19 mouse cellular contexts compared by ENCODE assay signal in genomic region chr1:90969881-90970390, GRCm38 (mm10). TPM values are rescaled to one million over a fixed set of nuclear protein-coding genes. Genes with fewer than 3 reads are reported as not detected.
DNase-seq lines count a peak whose midpoint lies in the region; ATAC-seq and TF ChIP-seq lines count a peak whose summit lies in the region.
"Had no signal": no experiment of that assay in that cellular context is flagged by ENCODE, and none has a peak within 500 bp of the region (broad histone marks: within the 10 kb centered on the region; RNA-seq: fewer than 3 reads in every experiment).

No protein-coding gene starts in this region.

- DNase-seq in kidney, adult 11 months = peak; percentile 42
- no peak for DNase-seq in kidney, postnatal 10 days
- no peak for DNase-seq in lung, adult 2 months
- no peak for DNase-seq in ovary, adult 18-20 months (ENCODE audit: low spot score)
- DNase-seq in thymus, postnatal 14 days = no peak
- DNase-seq: adrenal gland, postnatal 14 days; B cell, adult 2 months; cerebellum, adult 9-10 months; embryo, embryonic 11 days had no signal

- peak; percentile 3; the same call in 1 of the 2 replicates for ATAC-seq in lung, embryonic 16.5 days (ENCODE audit: low read depth)
- ATAC-seq in kidney, embryonic 15.5 days (replicated peaks; ENCODE audit: low FRiP score) = no peak
- ATAC-seq in stomach, embryonic 16.5 days (ENCODE audit: insufficient read depth, low FRiP score) = no peak

- no peak overlapping the region for H3K9ac ChIP-seq in lung, embryonic 16.5 days (ENCODE audit: low read length)
- H3K9ac ChIP-seq in kidney, embryonic 15.5 days = no peak overlapping the region
- H3K9ac ChIP-seq in stomach, embryonic 16.5 days (ENCODE audit: low read length) = no peak overlapping the region
- H3K9ac ChIP-seq: hindbrain, embryonic 13.5 days had no signal

- no peak for TF ChIP-seq CTCF in lung, adult 2 months (IDR thresholded peaks at IDR 0.05; ENCODE audit: insufficient read depth, low read length)

- WGBS in lung, embryonic 16.5 days = 56% methylated on average over 10 of the region's 10 CpGs
- WGBS in lung, adult 2 months = 58% methylated on average over 10 of the region's 10 CpGs
- WGBS in kidney, embryonic 15.5 days = 71% methylated on average over 10 of the region's 10 CpGs
- WGBS in stomach, embryonic 16.5 days = 58% methylated on average over 10 of the region's 10 CpGs

- peak overlapping the region; percentile 38; the same call in 1 of the 2 replicates for H3K4me2 ChIP-seq in lung, embryonic 16.5 days (ENCODE audit: low read depth, low read length)
- H3K4me2 ChIP-seq in kidney, embryonic 15.5 days = peak overlapping the region; percentile 44; the same call in 1 of the 2 replicates
- peak overlapping the region; percentile 44 for H3K4me2 ChIP-seq in stomach, embryonic 16.5 days (ENCODE audit: low read depth, low read length)
- H3K4me2 ChIP-seq: hindbrain, embryonic 13.5 days had no signal

- peak overlapping the region; percentile 88 for H3K27ac ChIP-seq in lung, embryonic 16.5 days (ENCODE audit: low read length)
- H3K27ac ChIP-seq in kidney, embryonic 15.5 days = peak overlapping the region; percentile 80
- H3K27ac ChIP-seq in stomach, embryonic 16.5 days (ENCODE audit: low read length) = peak overlapping the region; percentile 80
- H3K27ac ChIP-seq: hindbrain, embryonic 13.5 days; layer of hippocampus, adult 2 months; midbrain, embryonic 10.5 days had no signal

- H3K4me3 ChIP-seq in lung, embryonic 16.5 days (ENCODE audit: low read length) = no peak overlapping the region
- no peak overlapping the region for H3K4me3 ChIP-seq in lung, adult 2 months (replicated peaks; ENCODE audit: extremely low read depth, low read depth, low read length)
- no peak overlapping the region for H3K4me3 ChIP-seq in kidney, embryonic 15.5 days (replicated peaks)
- H3K4me3 ChIP-seq in stomach, embryonic 16.5 days (replicated peaks; ENCODE audit: low read length) = no peak overlapping the region
- H3K4me3 ChIP-seq: hindbrain, embryonic 13.5 days; layer of hippocampus, adult 2 months; midbrain, embryonic 10.5 days had no signal

- no peaks in the 10 kb centered on the region for H3K27me3 ChIP-seq in lung, embryonic 16.5 days (ENCODE audit: control insufficient read depth, insufficient read depth, low read depth, low read length)
- H3K27me3 ChIP-seq in kidney, embryonic 15.5 days = peaks cover 14% of the 10 kb centered on the region
- no peaks in the 10 kb centered on the region for H3K27me3 ChIP-seq in stomach, embryonic 16.5 days (ENCODE audit: control insufficient read depth, insufficient read depth, low read length)

- no peaks in the 10 kb centered on the region for H3K36me3 ChIP-seq in lung, embryonic 16.5 days (ENCODE audit: control insufficient read depth, insufficient read depth, low read length)
- no peaks in the 10 kb centered on the region for H3K36me3 ChIP-seq in kidney, embryonic 15.5 days
- H3K36me3 ChIP-seq in stomach, embryonic 16.5 days (ENCODE audit: control insufficient read depth, insufficient read depth, low read length) = no peaks in the 10 kb centered on the region
- H3K36me3 ChIP-seq: G1E; hindbrain, embryonic 13.5 days; midbrain, embryonic 10.5 days had no signal

- no peak for TF ChIP-seq POLR2A in lung, adult 2 months (IDR thresholded peaks at IDR 0.05; ENCODE audit: borderline replicate concordance, extremely low read depth, low read depth, low read length)

- no peaks in the 10 kb centered on the region for H3K9me3 ChIP-seq in lung, embryonic 16.5 days (ENCODE audit: control insufficient read depth, low read length)
- H3K9me3 ChIP-seq in kidney, embryonic 15.5 days (replicated peaks) = no peaks in the 10 kb centered on the region
- no peaks in the 10 kb centered on the region for H3K9me3 ChIP-seq in stomach, embryonic 16.5 days (replicated peaks; ENCODE audit: control insufficient read depth, low read length)
- H3K9me3 ChIP-seq: hindbrain, embryonic 13.5 days; midbrain, embryonic 10.5 days had no signal

- H3K4me1 ChIP-seq in lung, embryonic 16.5 days (replicated peaks; ENCODE audit: control insufficient read depth, insufficient read depth, low read length) = peaks cover 26% of the 10 kb centered on the region
- peaks cover 7% of the 10 kb centered on the region; the same call in 1 of the 2 replicates for H3K4me1 ChIP-seq in lung, adult 2 months (ENCODE audit: control insufficient read depth, insufficient read depth, low read length)
- peaks cover 42% of the 10 kb centered on the region for H3K4me1 ChIP-seq in kidney, embryonic 15.5 days
- peaks cover 25% of the 10 kb centered on the region for H3K4me1 ChIP-seq in stomach, embryonic 16.5 days (ENCODE audit: control insufficient read depth, insufficient read depth, low read length)

RNA-seq across cellular contexts. Expression of gene Rab17, which starts 0.5 kb away (rescaled TPM):
- 3.1 and 3.8 TPM in 2 replicates for polyA plus RNA-seq in lung, embryonic 16.5 days (2015; fragmentation: Nextera tagmentation; extraction: Ambion mirVana)
- 1.2 and 1.7 TPM in 2 replicates for polyA plus RNA-seq in lung, adult 2 months (2012; rRNA removed)
- polyA plus RNA-seq in kidney, embryonic 15.5 days (2015; fragmentation: Nextera tagmentation; extraction: Ambion mirVana) = 8.3 and 9.6 TPM in 2 replicates
- polyA plus RNA-seq in stomach, embryonic 16.5 days (2015; fragmentation: Nextera tagmentation; extraction: Ambion mirVana) = 10.0 and 12.1 TPM in 2 replicates
- polyA plus RNA-seq: G1E; midbrain, embryonic 10.5 days had no signal

RNA-seq across cellular contexts. Expression of gene Prlh, which starts 17.0 kb away (rescaled TPM):
- not detected in 2 replicates for polyA plus RNA-seq in lung, embryonic 16.5 days (2015; fragmentation: Nextera tagmentation; extraction: Ambion mirVana)
- polyA plus RNA-seq in lung, adult 2 months (2012; rRNA removed) = not detected in 2 replicates
- polyA plus RNA-seq in kidney, embryonic 15.5 days (2015; fragmentation: Nextera tagmentation; extraction: Ambion mirVana) = not detected in 2 replicates
- not detected in 2 replicates for polyA plus RNA-seq in stomach, embryonic 16.5 days (2015; fragmentation: Nextera tagmentation; extraction: Ambion mirVana)
- polyA plus RNA-seq: frontal cortex, adult 2 months; G1E; heart, embryonic 16.5 days; hindbrain, embryonic 13.5 days; limb, embryonic 14.5 days; midbrain, embryonic 10.5 days had no signal

RNA-seq across cellular contexts. Expression of gene Lrrfip1, which starts 28.6 kb away (rescaled TPM):
- polyA plus RNA-seq in lung, embryonic 16.5 days (2015; fragmentation: Nextera tagmentation; extraction: Ambion mirVana) = 70.5 and 78.6 TPM in 2 replicates
- 30.5 and 38.1 TPM in 2 replicates for polyA plus RNA-seq in lung, adult 2 months (2012; rRNA removed)
- 42.6 and 43.9 TPM in 2 replicates for polyA plus RNA-seq in kidney, embryonic 15.5 days (2015; fragmentation: Nextera tagmentation; extraction: Ambion mirVana)
- polyA plus RNA-seq in stomach, embryonic 16.5 days (2015; fragmentation: Nextera tagmentation; extraction: Ambion mirVana) = 85.4 and 88.0 TPM in 2 replicates
- polyA plus RNA-seq: G1E had no signal

RNA-seq across cellular contexts. Expression of gene Mlph, which starts 55.1 kb away (rescaled TPM):
- 1.5 and 2.0 TPM in 2 replicates for polyA plus RNA-seq in lung, embryonic 16.5 days (2015; fragmentation: Nextera tagmentation; extraction: Ambion mirVana)
- 10.3 and 13.5 TPM in 2 replicates for polyA plus RNA-seq in lung, adult 2 months (2012; rRNA removed)
- 0.38 and 0.48 TPM in 2 replicates for polyA plus RNA-seq in kidney, embryonic 15.5 days (2015; fragmentation: Nextera tagmentation; extraction: Ambion mirVana)
- 4.4 and 9.0 TPM in 2 replicates for polyA plus RNA-seq in stomach, embryonic 16.5 days (2015; fragmentation: Nextera tagmentation; extraction: Ambion mirVana)
- polyA plus RNA-seq: G1E had no signal
